Mouse (Mus musculus): Measurements from ENCODE around the gene Snx13.

The Snx13 gene

GRCm38 (mm10) chr12:35047320-35048225 is 587 bp downstream of the Snx13 start:
- peak; percentile 74 for DNase-seq

- no peak for DNase-seq
Observed at GRCm38 (mm10) chr12:35048891-35049290, 1.9 kb downstream of the Snx13 start.

GRCm38 (mm10) chr12:35050501-35050900 is 3.5 kb downstream of the Snx13 start:
- no peak for DNase-seq

GRCm38 (mm10) chr12:35050964-35051758 is 4.2 kb downstream of the Snx13 start:
- no peak for DNase-seq

- no peak for DNase-seq
Observed at GRCm38 (mm10) chr12:35054420-35054819, 7.4 kb downstream of the Snx13 start.

GRCm38 (mm10) chr12:35055114-35056095 is 8.4 kb downstream of the Snx13 start:
- no peak for DNase-seq

GRCm38 (mm10) chr12:35063697-35064468 is 16.9 kb downstream of the Snx13 start:
- no peak for DNase-seq

- no peak for DNase-seq
Observed at GRCm38 (mm10) chr12:35067621-35068020, 20.6 kb downstream of the Snx13 start.

GRCm38 (mm10) chr12:35071336-35071735 is 24.4 kb downstream of the Snx13 start:
- DNase-seq = no peak

GRCm38 (mm10) chr12:35072178-35072577 is 25.2 kb downstream of the Snx13 start:
- no peak for DNase-seq

GRCm38 (mm10) chr12:35075993-35076392 is 29.0 kb downstream of the Snx13 start:
- DNase-seq = no peak

GRCm38 (mm10) chr12:35123549-35123948 is 76.6 kb downstream of the Snx13 start:
- no peak for DNase-seq

GRCm38 (mm10) chr12:35153186-35153585 is 106.2 kb downstream of the Snx13 start:
- no peak for DNase-seq

GRCm38 (mm10) chr12:35154149-35154548 is 107.2 kb downstream of the Snx13 start:
- DNase-seq = no peak

- DNase-seq = peak; percentile 59
Observed at GRCm38 (mm10) chr12:35157237-35157636, 110.3 kb downstream of the Snx13 start.

GRCm38 (mm10) chr12:35161690-35162089 is 114.7 kb downstream of the Snx13 start:
- DNase-seq = no peak

GRCm38 (mm10) chr12:35170275-35170674 is 123.3 kb downstream of the Snx13 start:
- no peak for DNase-seq

- DNase-seq = no peak
Observed at GRCm38 (mm10) chr12:35175938-35176337, 129.0 kb downstream of the Snx13 start.

GRCm38 (mm10) chr12:35176628-35177027 is 129.6 kb downstream of the Snx13 start:
- no peak for DNase-seq

- DNase-seq = peak; percentile 86
Observed at GRCm38 (mm10) chr12:35182675-35183074, 135.7 kb downstream of the Snx13 start.

GRCm38 (mm10) chr12:35184261-35184660 is 137.3 kb downstream of the Snx13 start:
- DNase-seq = no peak
